Mouse (Mus musculus): ENCODE data around the gene Apba2. TPM values are rescaled to one million over a fixed set of nuclear protein-coding genes. Genes with fewer than 3 reads are reported as not detected.

Gene Apba2
- polyA plus RNA-seq, 1 experiment from 2014 or later = 10.8 TPM

GRCm38 (mm10) chr7:64609866-64610265, 108.4 kb downstream of the Apba2 start:
- 83% methylated on average over 3 of the region's 3 CpGs for WGBS
- H3K27me3 ChIP-seq = no peaks in the 10 kb centered on the region
- H3K4me1 ChIP-seq = no peaks in the 10 kb centered on the region
- 0 out of 2 replicates have a peak, but pooled peaks cover 4% of the 10 kb centered on the region for H3K9me3 ChIP-seq
- no peak overlapping the region for H3K4me3 ChIP-seq
- no peak overlapping the region for H3K4me2 ChIP-seq
- no peak overlapping the region for H3K9ac ChIP-seq
- no peak overlapping the region for H3K27ac ChIP-seq
- no peaks in the 10 kb centered on the region for H3K36me3 ChIP-seq
- no peak for ATAC-seq (ENCODE audit: insufficient number of reproducible peaks, insufficient read depth, low FRiP score, low TSS enrichment, low read depth)

- Histone ChIP-seq H3K27me3 (no peaks in the 10 kb centered on the region), H3K4me3 (no peak overlapping the region), H3K27ac (no peak overlapping the region), H3K9me3 (0 out of 2 replicates have a peak, but pooled peaks cover 4% of the 10 kb centered on the region), H3K36me3 (no peaks in the 10 kb centered on the region), H3K9ac (no peak overlapping the region), H3K4me1 (no peaks in the 10 kb centered on the region), H3K4me2 (no peak overlapping the region)
- ATAC-seq (ENCODE audit: insufficient number of reproducible peaks, insufficient read depth, low FRiP score, low TSS enrichment, low read depth) = no peak
- 62% methylated on average over 4 of the region's 4 CpGs for WGBS
Observed at GRCm38 (mm10) chr7:64610875-64611274, 109.4 kb downstream of the Apba2 start.

DNA sequence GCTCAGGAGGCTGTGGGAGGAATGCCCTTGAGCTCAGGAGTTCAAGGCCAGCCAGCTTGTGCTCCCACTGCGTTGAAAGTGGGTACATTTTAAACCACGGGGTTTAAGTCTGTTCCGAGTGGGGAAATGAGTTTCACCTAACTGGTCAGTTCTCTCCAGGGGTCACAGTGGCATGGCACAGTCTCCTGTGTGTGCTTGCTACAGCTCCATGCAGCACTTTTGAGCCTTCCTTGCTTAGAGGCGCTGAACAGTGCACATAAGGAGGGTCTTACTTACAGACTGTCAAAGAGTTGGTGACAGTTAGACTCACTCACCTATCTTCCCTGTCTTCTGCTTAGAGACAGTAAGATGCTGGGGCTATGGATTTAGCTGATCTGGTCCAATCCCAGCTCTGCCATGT, 117.8 kb downstream of the Apba2 start:
- Histone ChIP-seq H3K4me2 (no peak overlapping the region), H3K36me3 (no peaks in the 10 kb centered on the region), H3K27ac (no peak overlapping the region), H3K27me3 (no peaks in the 10 kb centered on the region), H3K4me1 (no peaks in the 10 kb centered on the region), H3K9me3 (no peaks in the 10 kb centered on the region), H3K9ac (no peak overlapping the region), H3K4me3 (no peak overlapping the region)
- 90% methylated on average over 4 of the region's 4 CpGs for WGBS
- ATAC-seq (ENCODE audit: insufficient number of reproducible peaks, insufficient read depth, low FRiP score, low TSS enrichment, low read depth) = no peak

DNA sequence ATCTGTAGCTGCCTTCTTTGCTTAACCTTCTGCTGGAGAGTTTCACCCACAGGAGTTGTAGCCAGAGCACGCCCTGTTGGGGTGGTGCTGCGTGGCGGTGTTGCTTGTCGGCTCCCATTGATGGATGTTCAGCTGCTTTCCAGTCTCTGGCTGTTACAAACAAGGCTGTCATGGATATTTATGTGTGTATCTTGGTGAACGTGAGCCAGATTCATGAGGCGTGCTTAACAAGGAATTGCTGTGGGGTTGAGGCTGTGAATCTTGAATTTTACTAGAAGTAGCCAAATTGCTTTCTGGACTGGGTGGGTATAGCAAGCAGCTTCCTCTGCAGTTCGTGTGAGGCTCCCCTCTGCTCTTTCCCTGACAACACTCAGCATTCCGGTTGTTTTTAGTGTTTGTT, 125.0 kb downstream of the Apba2 start:
- H3K27ac ChIP-seq = no peak overlapping the region
- ATAC-seq (ENCODE audit: insufficient number of reproducible peaks, insufficient read depth, low FRiP score, low TSS enrichment, low read depth) = no peak
- H3K27me3 ChIP-seq = no peaks in the 10 kb centered on the region
- no peaks in the 10 kb centered on the region for H3K9me3 ChIP-seq
- WGBS = 77% methylated on average over 8 of the region's 8 CpGs
- H3K4me2 ChIP-seq = no peak overlapping the region
- no peaks in the 10 kb centered on the region for H3K36me3 ChIP-seq
- no peak overlapping the region for H3K9ac ChIP-seq
- peaks cover 6% of the 10 kb centered on the region for H3K4me1 ChIP-seq
- no peak overlapping the region for H3K4me3 ChIP-seq

GRCm38 (mm10) chr7:64627972-64628655, 126.6 kb downstream of the Apba2 start:
- no peak overlapping the region for H3K27ac ChIP-seq
- H3K9me3 ChIP-seq = no peaks in the 10 kb centered on the region
- WGBS = 55% methylated on average over 8 of the region's 8 CpGs
- no peak overlapping the region for H3K4me2 ChIP-seq
- H3K36me3 ChIP-seq = no peaks in the 10 kb centered on the region
- no peak overlapping the region for H3K9ac ChIP-seq
- no peak for ATAC-seq (ENCODE audit: insufficient number of reproducible peaks, insufficient read depth, low FRiP score, low TSS enrichment, low read depth)
- H3K27me3 ChIP-seq = no peaks in the 10 kb centered on the region
- no peak overlapping the region for H3K4me3 ChIP-seq
- H3K4me1 ChIP-seq = peaks cover 22% of the 10 kb centered on the region

- H3K9me3 ChIP-seq = no peaks in the 10 kb centered on the region
- no peak overlapping the region for H3K4me2 ChIP-seq
- no peak for ATAC-seq (ENCODE audit: insufficient number of reproducible peaks, insufficient read depth, low FRiP score, low TSS enrichment, low read depth)
- no peaks in the 10 kb centered on the region for H3K27me3 ChIP-seq
- H3K4me1 ChIP-seq = peaks cover 26% of the 10 kb centered on the region
- no peaks in the 10 kb centered on the region for H3K36me3 ChIP-seq
- no peak overlapping the region for H3K9ac ChIP-seq
- H3K27ac ChIP-seq = no peak overlapping the region
- no peak overlapping the region for H3K4me3 ChIP-seq
- 69% methylated on average over 6 of the region's 6 CpGs for WGBS
Observed at GRCm38 (mm10) chr7:64630697-64631096, 129.2 kb downstream of the Apba2 start.

DNA sequence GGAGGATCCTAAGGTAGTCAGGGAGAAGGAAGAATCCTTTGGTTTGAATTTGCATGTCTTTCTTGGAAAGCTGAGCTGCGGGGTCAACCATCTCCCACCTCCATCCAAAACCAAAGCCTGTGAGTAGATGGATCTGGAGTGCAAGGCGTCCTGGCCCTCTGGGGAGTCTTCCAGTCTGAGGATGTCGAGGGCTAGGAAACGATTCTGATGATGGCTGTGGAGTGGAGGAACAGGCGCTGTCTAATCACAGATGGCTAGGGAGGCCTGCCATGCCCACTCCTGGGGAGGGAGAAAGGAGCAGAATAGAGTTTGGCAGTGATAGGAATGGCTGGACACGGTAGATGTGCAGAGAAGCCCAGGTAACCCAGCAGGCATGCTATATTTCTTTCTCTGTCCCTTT, 129.6 kb downstream of the Apba2 start:
- 0 out of 2 replicates have a peak overlapping the region, but pooled peaks have one; percentile 3 for H3K27ac ChIP-seq
- ATAC-seq (ENCODE audit: insufficient number of reproducible peaks, insufficient read depth, low FRiP score, low TSS enrichment, low read depth) = no peak
- no peaks in the 10 kb centered on the region for H3K27me3 ChIP-seq
- no peaks in the 10 kb centered on the region for H3K36me3 ChIP-seq
- 58% methylated on average over 6 of the region's 6 CpGs for WGBS
- no peak overlapping the region for H3K4me3 ChIP-seq
- H3K9ac ChIP-seq = no peak overlapping the region
- no peak overlapping the region for H3K4me2 ChIP-seq
- no peaks in the 10 kb centered on the region for H3K9me3 ChIP-seq
- peaks cover 26% of the 10 kb centered on the region for H3K4me1 ChIP-seq

- H3K27me3 ChIP-seq = no peaks in the 10 kb centered on the region
- peaks cover 26% of the 10 kb centered on the region for H3K4me1 ChIP-seq
- H3K36me3 ChIP-seq = no peaks in the 10 kb centered on the region
- H3K27ac ChIP-seq = peak overlapping the region; percentile 80
- H3K4me2 ChIP-seq = peak overlapping the region; percentile 18; the same call in 1 of the 2 replicates
- 0 out of 2 replicates have a peak overlapping the region, but pooled peaks have one; percentile 49 for H3K9ac ChIP-seq
- ATAC-seq (ENCODE audit: insufficient number of reproducible peaks, insufficient read depth, low FRiP score, low TSS enrichment, low read depth) = no peak
- no peak overlapping the region for H3K4me3 ChIP-seq
- no peaks in the 10 kb centered on the region for H3K9me3 ChIP-seq
- 34% methylated on average over 6 of the region's 6 CpGs for WGBS
Observed at GRCm38 (mm10) chr7:64631781-64632351, 130.4 kb downstream of the Apba2 start.

DNA sequence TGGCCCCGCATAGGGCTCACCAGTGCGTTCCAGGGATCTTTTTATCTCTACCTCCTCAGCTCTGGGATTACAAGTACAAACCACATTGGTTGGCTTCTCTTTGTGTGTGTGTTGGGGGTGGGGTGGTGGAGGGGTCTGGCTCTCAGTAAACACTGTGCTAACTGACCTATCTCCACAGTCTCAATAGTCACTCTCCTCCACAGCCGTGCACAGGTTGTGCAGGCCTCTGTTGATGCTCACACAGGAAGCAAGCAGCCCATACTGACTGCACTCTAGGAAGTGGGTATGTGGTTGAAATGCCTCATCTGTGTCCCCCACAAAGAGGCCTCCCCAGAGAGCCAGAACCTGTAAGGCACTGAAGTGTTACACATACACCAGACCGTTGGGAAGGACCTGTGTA, 131.7 kb downstream of the Apba2 start:
- WGBS = 57% methylated on average over 4 of the region's 4 CpGs
- Histone ChIP-seq H3K9me3 (no peaks in the 10 kb centered on the region), H3K27me3 (no peaks in the 10 kb centered on the region), H3K4me3 (no peak overlapping the region), H3K4me2 (no peak overlapping the region), H3K9ac (no peak overlapping the region), H3K36me3 (no peaks in the 10 kb centered on the region), H3K4me1 (peaks cover 26% of the 10 kb centered on the region), H3K27ac (no peak overlapping the region)
- no peak for ATAC-seq (ENCODE audit: insufficient number of reproducible peaks, insufficient read depth, low FRiP score, low TSS enrichment, low read depth)

- H3K4me2 ChIP-seq = no peak overlapping the region
- peaks cover 26% of the 10 kb centered on the region for H3K4me1 ChIP-seq
- H3K4me3 ChIP-seq = no peak overlapping the region
- H3K27me3 ChIP-seq = no peaks in the 10 kb centered on the region
- no peak overlapping the region for H3K9ac ChIP-seq
- WGBS = 69% methylated on average over 5 of the region's 5 CpGs
- no peak for ATAC-seq (ENCODE audit: insufficient number of reproducible peaks, insufficient read depth, low FRiP score, low TSS enrichment, low read depth)
- H3K9me3 ChIP-seq = no peaks in the 10 kb centered on the region
- no peaks in the 10 kb centered on the region for H3K36me3 ChIP-seq
- no peak overlapping the region for H3K27ac ChIP-seq
Observed at GRCm38 (mm10) chr7:64633916-64634315, 132.4 kb downstream of the Apba2 start.

DNA sequence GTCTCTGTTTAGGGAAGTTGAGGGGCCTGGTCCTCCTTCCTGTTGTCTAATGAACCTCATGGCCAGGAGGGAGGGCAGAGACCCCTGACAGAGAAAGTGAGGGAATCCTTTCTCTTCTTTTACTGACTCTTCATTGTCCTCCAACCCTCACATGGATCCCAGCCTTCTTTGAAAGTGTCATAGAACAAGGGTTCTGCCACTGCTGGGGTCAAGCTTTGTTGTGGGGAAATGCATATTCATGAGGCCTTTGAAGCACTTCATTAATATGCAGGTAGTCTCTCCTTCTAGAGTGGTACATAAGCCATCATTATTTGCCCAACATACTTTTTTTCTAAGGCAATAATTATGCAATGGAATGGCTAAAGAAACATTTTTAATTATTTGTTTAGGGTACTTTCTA, 133.0 kb downstream of the Apba2 start:
- no peak for ATAC-seq (ENCODE audit: insufficient number of reproducible peaks, insufficient read depth, low FRiP score, low TSS enrichment, low read depth)
- Histone ChIP-seq H3K9ac (no peak overlapping the region), H3K4me3 (no peak overlapping the region), H3K27me3 (no peaks in the 10 kb centered on the region), H3K27ac (no peak overlapping the region), H3K4me2 (no peak overlapping the region), H3K4me1 (peaks cover 26% of the 10 kb centered on the region), H3K9me3 (no peaks in the 10 kb centered on the region), H3K36me3 (no peaks in the 10 kb centered on the region)

DNA sequence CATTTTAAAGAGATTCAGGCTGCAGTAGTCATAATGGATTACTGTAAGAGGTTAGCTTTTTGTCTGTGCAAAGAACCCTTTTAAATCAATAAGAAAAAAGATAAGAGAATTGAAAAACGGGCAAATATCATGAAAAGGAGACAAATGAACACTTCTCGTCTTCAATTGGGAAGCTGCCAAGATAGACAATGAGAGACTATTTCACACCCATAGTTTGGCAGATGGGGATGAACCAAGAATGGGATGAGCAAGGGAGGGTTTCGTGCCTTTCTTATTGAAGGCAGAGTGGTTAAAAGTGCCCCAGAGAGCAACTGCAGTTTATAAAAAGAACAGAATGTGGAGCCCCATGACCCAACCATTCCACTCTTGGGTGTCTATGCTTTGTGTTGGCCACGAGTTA, 137.4 kb downstream of the Apba2 start:
- Histone ChIP-seq H3K4me1 (no peaks in the 10 kb centered on the region), H3K27me3 (no peaks in the 10 kb centered on the region), H3K4me3 (no peak overlapping the region), H3K9ac (no peak overlapping the region), H3K36me3 (no peaks in the 10 kb centered on the region), H3K4me2 (no peak overlapping the region), H3K9me3 (no peaks in the 10 kb centered on the region), H3K27ac (no peak overlapping the region)
- no peak for ATAC-seq (ENCODE audit: insufficient number of reproducible peaks, insufficient read depth, low FRiP score, low TSS enrichment, low read depth)
- WGBS = 89% methylated on average over 4 of the region's 4 CpGs
